Mouse (Mus musculus) layer of hippocampus, adult 6 months (tissue): Measurements from ENCODE around the gene Skint10. TPM values are rescaled to one million over a fixed set of nuclear protein-coding genes. Genes with fewer than 3 reads are reported as not detected.

Source experiments
- long read RNA-seq, 2 experiments: library from polyadenylated mRNA; unstranded; transcript quantifications; one replicate each; pipeline ENCODE4 v2.0.0; 2019 to 2020
- polyA plus RNA-seq: library from polyadenylated mRNA; unstranded; fragments of <200 nt; fragmentation: Nextera tagmentation; gene quantifications from 2 replicates; pipeline ENCODE4 v1.2.3, GENCODE M21; 2021

Skint10 gene
- polyA plus RNA-seq: not detected in 2 replicates
- long read RNA-seq, experiment 1: 0 reads
- long read RNA-seq, experiment 2: 0 reads

GRCm38 (mm10) chr4:112774766-112775165 lies at the start of gene Skint10:
Gene Skint10, minus strand, starts transcription at chr4:112774866.

Other genes with a start within 250 kb of the Skint10 start
- gene Skint2, start 217.7 kb downstream of the Skint10 start, polyA plus RNA-seq: not detected in 2 replicates